Mouse (Mus musculus): ENCODE measurements around the gene Olfr48. TPM values are rescaled to one million over a fixed set of nuclear protein-coding genes. Genes with fewer than 3 reads are reported as not detected.

The Olfr48 gene
- polyA plus RNA-seq (2014; fragmentation: Nextera tagmentation; extraction: Ambion mirVana), result not detected in 2 replicates

GRCm38 (mm10) chr2:89848105-89848504, at the start of gene Olfr48:
Gene Olfr48 (minus strand): TSS chr2:89848205.
- 81% methylated on average over 5 of the region's 5 CpGs for WGBS (ENCODE audit: insufficient replicate concordance)
- no peak within 1 kb of the TSS for H3K9ac ChIP-seq (ENCODE audit: low read depth, low read length)
- no peak within 1 kb of the TSS for H3K4me3 ChIP-seq (ENCODE audit: low read depth, low read length)
- H3K4me2 ChIP-seq, result no peak within 1 kb of the TSS
- H3K9me3 ChIP-seq (replicated peaks; ENCODE audit: control insufficient read depth, low read length), result no peaks in the 10 kb centered on the region
- ATAC-seq (replicated peaks; ENCODE audit: insufficient number of reproducible peaks, low FRiP score, low TSS enrichment), result no peak
- no peaks in the 10 kb centered on the region for H3K4me1 ChIP-seq (ENCODE audit: control insufficient read depth, insufficient read depth, low read length)
- no peak within 1 kb of the TSS for H3K27ac ChIP-seq (ENCODE audit: low read depth, low read length)
- no peaks in the 10 kb centered on the region for H3K36me3 ChIP-seq (ENCODE audit: control insufficient read depth, insufficient read depth, low read length)
- H3K27me3 ChIP-seq (ENCODE audit: control insufficient read depth, insufficient read depth, low read length), result no peaks in the 10 kb centered on the region

- Histone ChIP-seq H3K4me2 (no peak within 1 kb of the TSS), H3K36me3 (ENCODE audit: control insufficient read depth, insufficient read depth, low read length) (no peaks in the 10 kb centered on the region), H3K4me3 (ENCODE audit: low read depth, low read length) (no peak within 1 kb of the TSS), H3K9me3 (replicated peaks; ENCODE audit: control insufficient read depth, low read length) (no peaks in the 10 kb centered on the region), H3K27me3 (ENCODE audit: control insufficient read depth, insufficient read depth, low read length) (no peaks in the 10 kb centered on the region), H3K27ac (ENCODE audit: low read depth, low read length) (no peak within 1 kb of the TSS), H3K9ac (ENCODE audit: low read depth, low read length) (no peak within 1 kb of the TSS), H3K4me1 (ENCODE audit: control insufficient read depth, insufficient read depth, low read length) (no peaks in the 10 kb centered on the region)
- no peak for ATAC-seq (replicated peaks; ENCODE audit: insufficient number of reproducible peaks, low FRiP score, low TSS enrichment)
- WGBS (ENCODE audit: insufficient replicate concordance), result 78% methylated on average over 1 of the region's 1 CpGs
These were observed 30.1 kb upstream of the Olfr48 start, which contains the start of gene Olfr1257 for GRCm38 (mm10) chr2:89878137-89878536. Gene Olfr1257 (plus strand): TSS chr2:89878437.

- 83% methylated on average over 1 of the region's 1 CpGs for WGBS (ENCODE audit: insufficient replicate concordance)
- no peaks in the 10 kb centered on the region for H3K27me3 ChIP-seq (ENCODE audit: control insufficient read depth, insufficient read depth, low read length)
- H3K9me3 ChIP-seq (replicated peaks; ENCODE audit: control insufficient read depth, low read length), result no peaks in the 10 kb centered on the region
- no peaks in the 10 kb centered on the region for H3K4me1 ChIP-seq (ENCODE audit: control insufficient read depth, insufficient read depth, low read length)
- no peak overlapping the region for H3K27ac ChIP-seq (ENCODE audit: low read depth, low read length)
- H3K9ac ChIP-seq (ENCODE audit: low read depth, low read length), result no peak overlapping the region
- no peak overlapping the region for H3K4me3 ChIP-seq (ENCODE audit: low read depth, low read length)
- no peak for ATAC-seq (replicated peaks; ENCODE audit: insufficient number of reproducible peaks, low FRiP score, low TSS enrichment)
- H3K36me3 ChIP-seq (ENCODE audit: control insufficient read depth, insufficient read depth, low read length), result no peaks in the 10 kb centered on the region
- H3K4me2 ChIP-seq, result no peak overlapping the region
These were observed 1.2 kb upstream of the Olfr48 start for GRCm38 (mm10) chr2:89849230-89849629.

- WGBS (ENCODE audit: insufficient replicate concordance), result 52% methylated on average over 2 of the region's 2 CpGs
These were observed 6.5 kb downstream of the Olfr48 start, which contains the start of gene Olfr1256 for GRCm38 (mm10) chr2:89841455-89841854. Gene Olfr1256 (minus strand): TSS chr2:89841555.

GRCm38 (mm10) chr2:89820216-89820615, 27.8 kb downstream of the Olfr48 start:
- no peak for ATAC-seq (replicated peaks; ENCODE audit: insufficient number of reproducible peaks, low FRiP score, low TSS enrichment)
- Histone ChIP-seq H3K36me3 (ENCODE audit: control insufficient read depth, insufficient read depth, low read length) (no peaks in the 10 kb centered on the region), H3K9me3 (replicated peaks; ENCODE audit: control insufficient read depth, low read length) (no peaks in the 10 kb centered on the region), H3K27ac (ENCODE audit: low read depth, low read length) (no peak overlapping the region), H3K4me1 (ENCODE audit: control insufficient read depth, insufficient read depth, low read length) (no peaks in the 10 kb centered on the region), H3K4me2 (no peak overlapping the region), H3K27me3 (ENCODE audit: control insufficient read depth, insufficient read depth, low read length) (no peaks in the 10 kb centered on the region), H3K9ac (ENCODE audit: low read depth, low read length) (no peak overlapping the region), H3K4me3 (ENCODE audit: low read depth, low read length) (no peak overlapping the region)
- 68% methylated on average over 1 of the region's 1 CpGs for WGBS (ENCODE audit: insufficient replicate concordance)

More at GRCm38 (mm10) chr2:89841455-89841854, 6.5 kb downstream of the Olfr48 start, which contains the start of gene Olfr1256:
- Histone ChIP-seq H3K4me3 (ENCODE audit: low read depth, low read length) (no peak within 1 kb of the TSS), H3K27me3 (ENCODE audit: control insufficient read depth, insufficient read depth, low read length) (no peaks in the 10 kb centered on the region), H3K4me1 (ENCODE audit: control insufficient read depth, insufficient read depth, low read length) (no peaks in the 10 kb centered on the region), H3K27ac (ENCODE audit: low read depth, low read length) (no peak within 1 kb of the TSS), H3K4me2 (no peak within 1 kb of the TSS), H3K9me3 (replicated peaks; ENCODE audit: control insufficient read depth, low read length) (no peaks in the 10 kb centered on the region), H3K36me3 (ENCODE audit: control insufficient read depth, insufficient read depth, low read length) (no peaks in the 10 kb centered on the region), H3K9ac (ENCODE audit: low read depth, low read length) (no peak within 1 kb of the TSS)
- ATAC-seq (replicated peaks; ENCODE audit: insufficient number of reproducible peaks, low FRiP score, low TSS enrichment), result no peak

DNA sequence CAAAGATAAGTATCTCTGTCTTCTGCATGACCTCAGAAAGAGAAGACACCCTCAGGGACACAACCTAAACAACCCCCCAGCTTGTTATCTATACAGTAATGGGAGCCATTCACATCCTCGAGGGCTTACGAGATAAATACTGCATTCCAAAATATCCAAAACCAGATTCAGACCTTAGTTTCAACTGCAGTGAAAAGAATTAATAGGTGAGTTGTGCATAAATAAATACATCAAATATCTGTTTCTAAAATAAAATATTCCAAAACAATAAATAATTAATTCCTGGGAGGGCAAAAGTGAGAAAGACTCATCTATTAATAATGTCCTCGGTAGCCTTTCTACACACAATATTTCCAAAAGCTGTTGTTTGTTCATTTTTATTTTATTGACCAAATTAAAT, 36.3 kb downstream of the Olfr48 start, which contains the start of gene Olfr1255:
TSS of gene Olfr1255 (plus strand) at position 301 of the 400 bp plus-strand sequence.
- 71% methylated on average over 3 of the region's 3 CpGs for WGBS (ENCODE audit: insufficient replicate concordance)
- no peaks in the 10 kb centered on the region for H3K27me3 ChIP-seq (ENCODE audit: control insufficient read depth, insufficient read depth, low read length)
- no peaks in the 10 kb centered on the region for H3K9me3 ChIP-seq (replicated peaks; ENCODE audit: control insufficient read depth, low read length)
- ATAC-seq (replicated peaks; ENCODE audit: insufficient number of reproducible peaks, low FRiP score, low TSS enrichment), result no peak
- no peaks in the 10 kb centered on the region for H3K4me1 ChIP-seq (ENCODE audit: control insufficient read depth, insufficient read depth, low read length)
- H3K4me3 ChIP-seq (ENCODE audit: low read depth, low read length), result no peak within 1 kb of the TSS
- no peak within 1 kb of the TSS for H3K4me2 ChIP-seq
- H3K27ac ChIP-seq (ENCODE audit: low read depth, low read length), result no peak within 1 kb of the TSS
- no peak within 1 kb of the TSS for H3K9ac ChIP-seq (ENCODE audit: low read depth, low read length)
- H3K36me3 ChIP-seq (ENCODE audit: control insufficient read depth, insufficient read depth, low read length), result no peaks in the 10 kb centered on the region

- no peak for ATAC-seq (replicated peaks; ENCODE audit: insufficient number of reproducible peaks, low FRiP score, low TSS enrichment)
- no peak overlapping the region for H3K4me3 ChIP-seq (ENCODE audit: low read depth, low read length)
- H3K9me3 ChIP-seq (replicated peaks; ENCODE audit: control insufficient read depth, low read length), result no peaks in the 10 kb centered on the region
- H3K9ac ChIP-seq (ENCODE audit: low read depth, low read length), result no peak overlapping the region
- H3K27ac ChIP-seq (ENCODE audit: low read depth, low read length), result no peak overlapping the region
- WGBS (ENCODE audit: insufficient replicate concordance), result 67% methylated on average over 2 of the region's 2 CpGs
- H3K36me3 ChIP-seq (ENCODE audit: control insufficient read depth, insufficient read depth, low read length), result no peaks in the 10 kb centered on the region
- no peaks in the 10 kb centered on the region for H3K4me1 ChIP-seq (ENCODE audit: control insufficient read depth, insufficient read depth, low read length)
- no peak overlapping the region for H3K4me2 ChIP-seq
- H3K27me3 ChIP-seq (ENCODE audit: control insufficient read depth, insufficient read depth, low read length), result no peaks in the 10 kb centered on the region
These were observed 37.3 kb downstream of the Olfr48 start for GRCm38 (mm10) chr2:89810751-89811150.

DNA sequence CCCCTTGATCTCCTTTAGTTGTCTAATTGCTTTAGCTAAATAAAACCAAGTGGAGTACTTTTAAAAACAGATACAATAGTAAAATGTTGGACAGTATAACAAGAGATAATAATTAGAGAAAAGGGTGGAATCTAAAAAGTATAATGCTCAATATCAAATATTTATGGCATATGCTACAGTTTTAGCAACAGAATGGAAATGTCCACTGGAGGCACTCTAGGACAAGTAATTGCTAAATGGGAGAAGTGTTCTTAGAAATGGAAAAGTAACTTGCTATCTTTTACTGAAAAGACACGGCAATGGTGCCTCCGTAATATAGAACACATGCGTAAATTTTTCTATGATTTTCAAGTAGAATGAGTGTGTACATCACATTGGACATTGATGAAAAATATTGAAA, 48.4 kb downstream of the Olfr48 start:
- Histone ChIP-seq H3K9ac (ENCODE audit: low read depth, low read length) (no peak overlapping the region), H3K4me1 (ENCODE audit: control insufficient read depth, insufficient read depth, low read length) (no peaks in the 10 kb centered on the region), H3K9me3 (replicated peaks; ENCODE audit: control insufficient read depth, low read length) (no peaks in the 10 kb centered on the region), H3K4me3 (ENCODE audit: low read depth, low read length) (no peak overlapping the region), H3K36me3 (ENCODE audit: control insufficient read depth, insufficient read depth, low read length) (no peaks in the 10 kb centered on the region), H3K4me2 (no peak overlapping the region), H3K27ac (ENCODE audit: low read depth, low read length) (no peak overlapping the region), H3K27me3 (ENCODE audit: control insufficient read depth, insufficient read depth, low read length) (no peaks in the 10 kb centered on the region)
- ATAC-seq (replicated peaks; ENCODE audit: insufficient number of reproducible peaks, low FRiP score, low TSS enrichment), result no peak
- 86% methylated on average over 3 of the region's 3 CpGs for WGBS (ENCODE audit: insufficient replicate concordance)

DNA sequence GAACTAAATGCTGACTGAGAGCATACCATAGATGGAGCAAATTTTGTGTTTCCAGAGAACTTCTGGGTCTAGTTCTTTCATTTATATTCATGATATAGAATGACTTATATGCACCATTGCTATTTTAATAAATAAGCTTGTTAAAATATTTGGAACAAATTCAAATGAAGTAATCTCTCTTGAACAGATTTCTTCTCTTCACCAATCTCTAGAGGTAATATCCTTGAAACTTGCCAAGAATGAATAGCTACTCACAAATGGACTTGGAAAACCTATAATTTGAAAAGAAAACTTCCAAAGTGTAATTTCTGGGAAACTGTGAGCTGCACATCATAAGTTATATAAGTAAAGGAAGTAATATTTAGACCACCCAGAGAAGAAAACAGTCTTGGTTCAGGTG, 54.5 kb downstream of the Olfr48 start, which contains the start of gene Olfr1254:
TSS of gene Olfr1254 (minus strand) at position 101 of the 400 bp plus-strand sequence.
- H3K9ac ChIP-seq (ENCODE audit: low read depth, low read length), result no peak within 1 kb of the TSS
- no peak within 1 kb of the TSS for H3K27ac ChIP-seq (ENCODE audit: low read depth, low read length)
- no peak within 1 kb of the TSS for H3K4me3 ChIP-seq (ENCODE audit: low read depth, low read length)
- no peak for ATAC-seq (replicated peaks; ENCODE audit: insufficient number of reproducible peaks, low FRiP score, low TSS enrichment)
- no peak within 1 kb of the TSS for H3K4me2 ChIP-seq
- no peaks in the 10 kb centered on the region for H3K36me3 ChIP-seq (ENCODE audit: control insufficient read depth, insufficient read depth, low read length)
- no peaks in the 10 kb centered on the region for H3K9me3 ChIP-seq (replicated peaks; ENCODE audit: control insufficient read depth, low read length)
- H3K27me3 ChIP-seq (ENCODE audit: control insufficient read depth, insufficient read depth, low read length), result no peaks in the 10 kb centered on the region
- H3K4me1 ChIP-seq (ENCODE audit: control insufficient read depth, insufficient read depth, low read length), result no peaks in the 10 kb centered on the region

All from heart, embryonic 11.5 days (tissue).